Comparison of ENCODE assay signal across 8 mouse cellular contexts in the genomic region with DNA sequence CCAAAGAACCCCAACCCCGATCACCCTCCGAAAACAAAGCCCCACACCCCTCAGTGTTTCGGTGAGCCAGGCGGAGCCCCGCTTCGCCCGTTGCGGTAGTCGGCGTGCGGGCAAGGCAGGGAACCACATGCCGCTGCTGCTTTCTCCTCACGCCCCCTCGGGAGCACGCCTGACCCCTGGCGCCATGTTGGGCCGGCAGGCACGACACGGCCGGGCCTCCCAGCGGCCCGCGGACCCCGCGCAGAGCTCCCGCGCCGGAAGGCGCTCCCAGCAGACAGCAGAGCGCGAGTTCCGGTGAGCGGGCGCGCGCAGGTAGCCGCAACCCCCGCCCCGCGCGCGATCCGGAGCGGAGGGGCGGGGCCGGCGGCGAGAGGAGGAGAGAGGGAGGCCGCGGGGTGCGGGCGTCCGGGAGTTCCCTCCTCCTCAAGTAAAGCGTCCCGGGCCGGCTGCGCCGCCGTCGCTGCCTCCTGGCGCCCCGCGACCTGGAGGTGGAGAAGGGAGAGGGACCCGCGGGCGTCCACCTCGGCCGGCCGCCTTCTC. TPM values are rescaled to one million over a fixed set of nuclear protein-coding genes. Genes with fewer than 3 reads are reported as not detected.
DNase-seq lines count a peak whose midpoint lies in the region; ATAC-seq and TF ChIP-seq lines count a peak whose summit lies in the region.

A gene (plus strand): TSS at position 371 of the 540 bp plus-strand sequence.

- no peak for TF ChIP-seq POLR2A in spleen, adult 2 months (IDR thresholded peaks at IDR 0.05; ENCODE audit: low read depth, low read length)

- H3K27me3 ChIP-seq in limb, embryonic 13.5 days = no peaks in the 10 kb centered on the region
- no peaks in the 10 kb centered on the region for H3K27me3 ChIP-seq in midbrain, embryonic 15.5 days (replicated peaks)
- H3K27me3 ChIP-seq in spleen, adult 2 months (ENCODE audit: control insufficient read depth, insufficient read depth, low read length) = peaks cover 12% of the 10 kb centered on the region

- no peaks in the 10 kb centered on the region for H3K9me3 ChIP-seq in limb, embryonic 13.5 days
- H3K9me3 ChIP-seq in midbrain, embryonic 15.5 days = no peaks in the 10 kb centered on the region

- H3K9ac ChIP-seq in limb, embryonic 13.5 days = peak within 1 kb of the TSS; percentile 90
- H3K9ac ChIP-seq in midbrain, embryonic 15.5 days = peak within 1 kb of the TSS; percentile 88

- peak; percentile 94 for ATAC-seq in limb, embryonic 13.5 days (ENCODE audit: low FRiP score, low read depth)
- peak; percentile 96 for ATAC-seq in midbrain, embryonic 15.5 days (replicated peaks)

- TF ChIP-seq CTCF in spleen, adult 2 months (IDR thresholded peaks at IDR 0.05; ENCODE audit: extremely low read depth, insufficient read depth, insufficient read length, insufficient replicate concordance) = no peak

- peaks cover 12% of the 10 kb centered on the region; the same call in 1 of the 2 replicates for H3K4me1 ChIP-seq in limb, embryonic 13.5 days
- peaks cover 18% of the 10 kb centered on the region; the same call in 1 of the 2 replicates for H3K4me1 ChIP-seq in midbrain, embryonic 15.5 days
- peaks cover 6% of the 10 kb centered on the region for H3K4me1 ChIP-seq in spleen, adult 2 months (ENCODE audit: control insufficient read depth, insufficient read depth, insufficient read length)

- no peaks in the 10 kb centered on the region for H3K36me3 ChIP-seq in limb, embryonic 13.5 days
- H3K36me3 ChIP-seq in midbrain, embryonic 15.5 days (replicated peaks) = no peaks in the 10 kb centered on the region
- H3K36me3 ChIP-seq in spleen, adult 2 months (ENCODE audit: control insufficient read depth, insufficient read depth, low read length) = no peaks in the 10 kb centered on the region

- DNase-seq in layer of hippocampus, adult 11-12 months (ENCODE audit: low spot score) = peak; percentile 57
- no peak for DNase-seq in layer of hippocampus, adult 9-10 months (ENCODE audit: low spot score)
- peak; percentile 90 for DNase-seq in embryo, embryonic 9.5 days (ENCODE audit: extremely low spot score)
- peak; percentile 99 for DNase-seq in heart, adult 11 months
- DNase-seq in kidney, adult 11 months = peak; percentile 86
- peak; percentile 25 to 58 for DNase-seq in spleen, adult 2 months (ENCODE audit: low read depth in 1 of 2, low spot score in 2 of 2)

- peak within 1 kb of the TSS; percentile 83 for H3K4me3 ChIP-seq in limb, embryonic 13.5 days
- H3K4me3 ChIP-seq in midbrain, embryonic 15.5 days = peak within 1 kb of the TSS; percentile 74
- H3K4me3 ChIP-seq in spleen, adult 2 months (ENCODE audit: extremely low read depth, insufficient read depth, insufficient read length) = peak within 1 kb of the TSS; percentile 71

- H3K27ac ChIP-seq in limb, embryonic 13.5 days = peak within 1 kb of the TSS; percentile 92
- H3K27ac ChIP-seq in midbrain, embryonic 15.5 days = peak within 1 kb of the TSS; percentile 91
- peak within 1 kb of the TSS; percentile 41 for H3K27ac ChIP-seq in spleen, adult 2 months (ENCODE audit: insufficient read depth, low read length)

- H3K4me2 ChIP-seq in limb, embryonic 13.5 days (replicated peaks) = peak within 1 kb of the TSS; percentile 74
- H3K4me2 ChIP-seq in midbrain, embryonic 15.5 days = peak within 1 kb of the TSS; percentile 81

- under 1% methylated on average over 57 of the region's 69 CpGs for WGBS in limb, embryonic 13.5 days
- WGBS in midbrain, embryonic 15.5 days = under 1% methylated on average over 48 of the region's 69 CpGs
- WGBS in spleen, adult 2 months = under 1% methylated on average over 55 of the region's 69 CpGs

RNA-seq across cellular contexts. Expression of the gene that starts here (rescaled TPM):
- polyA plus RNA-seq in limb, embryonic 13.5 days (2015; fragmentation: Nextera tagmentation; extraction: Ambion mirVana) = 34.8 and 35.7 TPM in 2 replicates
- polyA plus RNA-seq in midbrain, embryonic 15.5 days (2015; fragmentation: Nextera tagmentation; extraction: Ambion mirVana) = 19.7 and 20.3 TPM in 2 replicates
- polyA plus RNA-seq in spleen, adult 2 months (2012; rRNA removed) = 0.55 and 0.58 TPM in 2 replicates

Comparison
In these comparisons a context has a peak if more than half of its experiments do, and no peak if none do; other contexts are left out.
1. RNA of the gene that starts here (polyA plus RNA-seq): 34.8 to 35.7 TPM in limb, embryonic 13.5 days and 19.7 to 20.3 TPM in midbrain, embryonic 15.5 days; 0.55 to 0.58 TPM in spleen, adult 2 months; every median in the first group is over 10 times any median in the second.
2. Peak in DNase-seq, H3K4me3 ChIP-seq and H3K27ac ChIP-seq in spleen, adult 2 months; RNA of the gene not detected or under 1 TPM.
3. H3K27ac ChIP-seq: peak in every context shown above with its lines; median percentile 92 in limb, embryonic 13.5 days; 91 in midbrain, embryonic 15.5 days; 41 in spleen, adult 2 months.
4. Peak in every context shown above with its lines, with median percentiles within 50 percentile points of each other: H3K4me3 ChIP-seq.